Mouse (Mus musculus): Measurements from ENCODE around the gene Osbpl3.

- no peak for TF ChIP-seq CTCF (IDR thresholded peaks at IDR 0.05; ENCODE audit: low read depth, low read length)
- no peak for TF ChIP-seq POLR2A (IDR thresholded peaks at IDR 0.05; ENCODE audit: extremely low read depth, insufficient read depth, low read length)
These were observed 1.7 kb upstream of the Osbpl3 start for GRCm38 (mm10) chr6:50457551-50458348.
